Mouse (Mus musculus) midbrain, embryonic 11.5 days (tissue): ENCODE measurements around the gene Nup50. TPM values are rescaled to one million over a fixed set of nuclear protein-coding genes. Genes with fewer than 3 reads are reported as not detected.
A peak's percentile ranks its signal among the peaks of the same experiment; 100 is the strongest.

Source experiments
- microRNA-seq: library from miRNA; unstranded; fragments of <30 nt; microRNA quantifications from one replicate; pipeline ENCODE4, GENCODE M21; 2017
- polyA plus RNA-seq: library from polyadenylated mRNA; unstranded; fragments of >200 nt; fragmentation: Nextera tagmentation; extraction: Ambion mirVana; gene quantifications from 2 replicates; pipeline ENCODE4 v1.2.1, GENCODE M21; 2014

Gene Nup50
- polyA plus RNA-seq, 1 experiment from 2014 or later, result 66.8 TPM

Small RNA genes within 50 kb of the gene (microRNA-seq; reads per million reads assigned to microRNA genes)
- 40.0 reads per million, percentile 43 among the genes with 10 or more reads in this experiment for gene Mir1249

Other genes with a start within 250 kb of the Nup50 start
- gene Arhgap8, start 203.4 kb upstream of the Nup50 start, polyA plus RNA-seq, result 1.1 and 1.7 TPM in 2 replicates
- gene Phf21b, start 67.4 kb upstream of the Nup50 start, polyA plus RNA-seq, result 26.4 and 26.8 TPM in 2 replicates
- 0.61 and 0.66 TPM in 2 replicates for gene Gm29666, start 3.4 kb upstream of the Nup50 start, polyA plus RNA-seq
- 11.7 and 17.2 TPM in 2 replicates for gene 5031439G07Rik, start 65.1 kb downstream of the Nup50 start, polyA plus RNA-seq
- gene Upk3a, start 93.7 kb downstream of the Nup50 start, polyA plus RNA-seq, result 0.15 TPM in 1 of 2 replicates, not detected in the other
- gene Fam118a, start 105.5 kb downstream of the Nup50 start, polyA plus RNA-seq, result 30.1 and 32.1 TPM in 2 replicates
- gene Smc1b, start 208.6 kb downstream of the Nup50 start, polyA plus RNA-seq, result 0.11 and 0.34 TPM in 2 replicates
- 0.44 and 0.82 TPM in 2 replicates for gene Ribc2, start 208.7 kb downstream of the Nup50 start, polyA plus RNA-seq